Mouse (Mus musculus) embryo, embryonic 11 days (tissue): ENCODE measurements around the gene 4933402E13Rik.

Experiments used
- DNase-seq: peaks from one replicate; pipeline ENCODE4 v3.0.0-alpha.2; 2015

4933402E13Rik gene

GRCm38 (mm10) chrX:62283199-62283598, at the start of gene 4933402E13Rik:
Gene 4933402E13Rik (plus strand): TSS chrX:62283499.
- DNase-seq = no peak
